Mouse (Mus musculus): ENCODE measurements at regions not wholly inside any gene's neighbourhood (a gene's known extent, or its start where the extent isn't known, plus 50 kb on each side); places are given as distances from the start of the nearest gene placed in this dataset.

DNA sequence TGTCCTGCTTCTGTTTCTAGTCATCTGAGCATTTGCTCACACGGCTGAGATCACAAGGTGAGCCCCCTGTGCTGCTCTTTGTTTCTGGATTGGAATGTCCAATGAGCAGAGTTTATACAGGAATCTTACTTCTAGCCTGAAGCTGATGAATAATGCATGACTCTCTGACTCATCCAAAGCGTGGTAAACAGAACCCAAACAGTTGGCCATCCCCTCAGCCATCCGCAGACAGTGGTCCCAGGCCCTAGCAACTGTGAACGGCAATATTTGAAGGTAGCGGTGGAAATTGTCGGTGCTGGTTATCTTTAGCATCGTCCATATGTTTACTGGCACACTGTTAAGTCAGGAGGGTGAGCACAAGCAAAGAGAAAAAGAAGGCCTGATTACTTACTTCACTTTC lies 99.1 kb upstream of the Tmem178 start:
- Histone ChIP-seq H3K9ac (replicated peaks; ENCODE audit: low read length) (no peak overlapping the region), H3K27ac (no peak overlapping the region), H3K4me1 (ENCODE audit: insufficient read depth, low read length) (no peaks in the 10 kb centered on the region), H3K36me3 (ENCODE audit: insufficient read depth, low read length) (no peaks in the 10 kb centered on the region), H3K27me3 (ENCODE audit: insufficient read depth, low read length) (no peaks in the 10 kb centered on the region), H3K9me3 (ENCODE audit: low read length) (no peaks in the 10 kb centered on the region), H3K4me2 (ENCODE audit: low read depth, low read length) (no peak overlapping the region), H3K4me3 (ENCODE audit: low read length) (no peak overlapping the region)
- TF ChIP-seq CTCF (IDR thresholded peaks at IDR 0.05; ENCODE audit: low read depth): no peak
- ATAC-seq: no peak
- 51% methylated on average over 7 of the region's 7 CpGs for WGBS
- DNase-seq (ENCODE audit: low spot score): no peak

- H3K4me1 ChIP-seq (ENCODE audit: insufficient read depth, low read length): no peaks in the 10 kb centered on the region
- ATAC-seq: no peak
- no peaks in the 10 kb centered on the region for H3K9me3 ChIP-seq (ENCODE audit: low read length)
- no peaks in the 10 kb centered on the region for H3K27me3 ChIP-seq (ENCODE audit: insufficient read depth, low read length)
- no peak overlapping the region for H3K4me3 ChIP-seq (ENCODE audit: low read length)
- 88% methylated on average over 4 of the region's 4 CpGs for WGBS
- H3K27ac ChIP-seq: no peak overlapping the region
- no peak overlapping the region for H3K4me2 ChIP-seq (ENCODE audit: low read depth, low read length)
- H3K36me3 ChIP-seq (ENCODE audit: insufficient read depth, low read length): no peaks in the 10 kb centered on the region
- H3K9ac ChIP-seq (replicated peaks; ENCODE audit: low read length): no peak overlapping the region
- no peak for DNase-seq (ENCODE audit: low spot score)
- TF ChIP-seq CTCF (IDR thresholded peaks at IDR 0.05; ENCODE audit: low read depth): no peak
Observed at GRCm38 (mm10) chr17:80841903-80842302, 102.5 kb upstream of the Tmem178 start.

GRCm38 (mm10) chr17:80840896-80841295 lies 103.5 kb upstream of the Tmem178 start:
- Histone ChIP-seq H3K9me3 (ENCODE audit: low read length) (no peaks in the 10 kb centered on the region), H3K9ac (replicated peaks; ENCODE audit: low read length) (no peak overlapping the region), H3K4me2 (ENCODE audit: low read depth, low read length) (no peak overlapping the region), H3K4me3 (ENCODE audit: low read length) (no peak overlapping the region), H3K36me3 (ENCODE audit: insufficient read depth, low read length) (no peaks in the 10 kb centered on the region), H3K4me1 (ENCODE audit: insufficient read depth, low read length) (no peaks in the 10 kb centered on the region), H3K27me3 (ENCODE audit: insufficient read depth, low read length) (no peaks in the 10 kb centered on the region), H3K27ac (no peak overlapping the region)
- ATAC-seq (no peak), DNase-seq (ENCODE audit: low spot score) (no peak)
- TF ChIP-seq CTCF (IDR thresholded peaks at IDR 0.05; ENCODE audit: low read depth): no peak
- 72% methylated on average over 6 of the region's 6 CpGs for WGBS

GRCm38 (mm10) chr17:80840452-80840851 lies 104.0 kb upstream of the Tmem178 start:
- WGBS: 78% methylated on average over 4 of the region's 4 CpGs

GRCm38 (mm10) chr17:80834701-80835100 lies 106.4 kb upstream of the Map4k3 start:
- no peaks in the 10 kb centered on the region for H3K9me3 ChIP-seq (ENCODE audit: low read length)
- H3K4me1 ChIP-seq (ENCODE audit: insufficient read depth, low read length): no peaks in the 10 kb centered on the region
- no peak overlapping the region for H3K9ac ChIP-seq (replicated peaks; ENCODE audit: low read length)
- no peak for ATAC-seq
- H3K36me3 ChIP-seq (ENCODE audit: insufficient read depth, low read length): no peaks in the 10 kb centered on the region
- H3K4me3 ChIP-seq (ENCODE audit: low read length): no peak overlapping the region
- DNase-seq (ENCODE audit: low spot score): no peak
- H3K27ac ChIP-seq: no peak overlapping the region
- H3K4me2 ChIP-seq (ENCODE audit: low read depth, low read length): no peak overlapping the region
- H3K27me3 ChIP-seq (ENCODE audit: insufficient read depth, low read length): no peaks in the 10 kb centered on the region
- no peak for TF ChIP-seq CTCF (IDR thresholded peaks at IDR 0.05; ENCODE audit: low read depth)

More at GRCm38 (mm10) chr17:80840452-80840851, 104.0 kb upstream of the Tmem178 start:
- no peak overlapping the region for H3K4me3 ChIP-seq (ENCODE audit: low read length)
- no peaks in the 10 kb centered on the region for H3K9me3 ChIP-seq (ENCODE audit: low read length)
- DNase-seq (ENCODE audit: low spot score) (no peak), ATAC-seq (no peak)
- no peaks in the 10 kb centered on the region for H3K36me3 ChIP-seq (ENCODE audit: insufficient read depth, low read length)
- H3K27ac ChIP-seq: no peak overlapping the region
- no peak overlapping the region for H3K9ac ChIP-seq (replicated peaks; ENCODE audit: low read length)
- no peak overlapping the region for H3K4me2 ChIP-seq (ENCODE audit: low read depth, low read length)
- no peaks in the 10 kb centered on the region for H3K27me3 ChIP-seq (ENCODE audit: insufficient read depth, low read length)
- no peaks in the 10 kb centered on the region for H3K4me1 ChIP-seq (ENCODE audit: insufficient read depth, low read length)
- no peak for TF ChIP-seq CTCF (IDR thresholded peaks at IDR 0.05; ENCODE audit: low read depth)

DNA sequence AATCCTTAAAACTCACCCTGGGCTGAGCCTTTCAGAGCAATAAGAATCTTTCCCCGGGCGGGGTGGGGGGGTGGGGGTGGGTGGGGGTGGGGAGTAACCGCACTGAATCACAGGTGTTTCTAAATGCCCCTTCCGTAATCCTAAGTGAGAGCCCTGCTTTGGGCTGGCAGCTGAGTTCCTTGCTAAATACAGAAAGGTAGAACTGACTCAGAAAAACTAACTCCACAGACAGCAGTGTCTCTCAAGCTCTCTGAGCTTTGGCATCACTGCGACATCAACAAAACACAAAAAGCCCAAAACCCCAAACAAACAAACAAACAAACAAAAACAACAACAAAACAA lies 105.9 kb upstream of the Map4k3 start:
- Histone ChIP-seq H3K4me1 (ENCODE audit: insufficient read depth, low read length) (no peaks in the 10 kb centered on the region), H3K9me3 (ENCODE audit: low read length) (no peaks in the 10 kb centered on the region), H3K27ac (no peak overlapping the region), H3K4me2 (ENCODE audit: low read depth, low read length) (no peak overlapping the region), H3K4me3 (ENCODE audit: low read length) (no peak overlapping the region), H3K9ac (replicated peaks; ENCODE audit: low read length) (no peak overlapping the region), H3K27me3 (ENCODE audit: insufficient read depth, low read length) (no peaks in the 10 kb centered on the region), H3K36me3 (ENCODE audit: insufficient read depth, low read length) (no peaks in the 10 kb centered on the region)
- TF ChIP-seq CTCF (IDR thresholded peaks at IDR 0.05; ENCODE audit: low read depth): no peak
- WGBS: 47% methylated on average over 5 of the region's 5 CpGs
- ATAC-seq (no peak), DNase-seq (ENCODE audit: low spot score) (no peak)

DNA sequence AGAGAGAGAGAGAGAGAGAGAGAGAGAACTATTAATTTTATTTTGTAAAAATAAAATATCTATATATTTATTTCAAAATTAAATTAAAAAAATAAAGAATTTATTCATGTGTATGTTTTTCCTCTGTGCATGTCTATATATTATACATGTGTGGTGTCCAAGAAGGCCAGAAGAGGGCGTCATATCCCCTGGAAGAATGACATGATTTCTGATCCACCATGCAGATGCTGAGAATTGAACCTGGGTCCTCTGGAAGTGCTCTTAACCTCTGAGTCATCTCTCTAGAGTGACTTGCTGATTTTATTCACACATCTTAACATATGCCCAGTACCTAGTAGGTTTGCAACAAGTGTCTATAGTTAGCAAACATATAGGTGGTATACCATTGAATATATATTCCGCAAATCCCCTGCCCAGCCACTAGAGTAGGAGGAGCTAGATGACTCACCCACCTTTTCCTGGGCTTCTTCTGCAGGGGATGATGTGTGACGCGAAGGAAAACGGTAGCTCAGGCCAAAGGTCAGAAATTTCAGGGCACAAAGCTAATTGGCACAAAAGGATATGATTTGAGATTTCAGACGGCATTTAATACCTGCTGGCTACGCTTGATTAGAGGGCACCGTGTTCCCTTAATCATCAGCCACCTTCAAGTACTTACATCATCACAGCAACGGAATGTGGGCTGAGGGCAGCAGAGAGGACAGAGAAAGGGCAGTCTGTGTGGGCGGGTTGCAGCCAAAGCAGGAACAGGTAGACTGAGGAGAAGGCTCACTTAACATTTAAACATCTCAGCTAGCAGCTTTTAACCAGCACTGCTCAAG lies 105.3 kb upstream of the Map4k3 start:
- H3K4me1 ChIP-seq (ENCODE audit: insufficient read depth, low read length): no peaks in the 10 kb centered on the region
- DNase-seq (ENCODE audit: low spot score) (no peak), ATAC-seq (no peak)
- H3K27me3 ChIP-seq (ENCODE audit: insufficient read depth, low read length): no peaks in the 10 kb centered on the region
- 40% methylated on average over 10 of the region's 10 CpGs for WGBS
- no peaks in the 10 kb centered on the region for H3K36me3 ChIP-seq (ENCODE audit: insufficient read depth, low read length)
- H3K4me2 ChIP-seq (ENCODE audit: low read depth, low read length): no peak overlapping the region
- no peak for TF ChIP-seq CTCF (IDR thresholded peaks at IDR 0.05; ENCODE audit: low read depth)
- H3K4me3 ChIP-seq (ENCODE audit: low read length): no peak overlapping the region
- no peak overlapping the region for H3K9ac ChIP-seq (replicated peaks; ENCODE audit: low read length)
- no peak overlapping the region for H3K27ac ChIP-seq
- H3K9me3 ChIP-seq (ENCODE audit: low read length): no peaks in the 10 kb centered on the region
